Mouse (Mus musculus) heart, embryonic 16.5 days (tissue): ENCODE results near the gene Gm49354. TPM values are rescaled to one million over a fixed set of nuclear protein-coding genes. Genes with fewer than 3 reads are reported as not detected.
A peak's percentile ranks its signal among the peaks of the same experiment; 100 is the strongest.
"Not testable (repeated sequence)": the region's sequence is repeated elsewhere in the genome, so short reads cannot be mapped to it uniquely, and the experiment has no call there.

Experiments
- ATAC-seq: fragments of 200-750 bp; cut with Nextera tagmentation; replicated peaks from 2 replicates; pipeline ENCODE4 v1.8.0; 2017; ENCODE audit warnings: moderate number of reproducible peaks; ENCODE audit not compliant: insufficient read depth, low FRiP score; ENCODE audit errors: extremely low read depth
- H3K27ac ChIP-seq: fragments of 300-500 bp; sonication (generic); 2 replicates; pipeline ENCODE4 v1.5.1; 2014; ENCODE audit warnings: mild to moderate bottlenecking, low read length, control low read depth, moderate library complexity
- H3K27me3 ChIP-seq: fragments of 300-500 bp; sonication (generic); 2 replicates; pipeline ENCODE4 v1.6.1; 2014; ENCODE audit warnings: low read length, mixed read lengths; ENCODE audit not compliant: control insufficient read depth, insufficient read depth
- H3K36me3 ChIP-seq: fragments of 300-500 bp; sonication (generic); 2 replicates; pipeline ENCODE4 v1.6.1; 2014; ENCODE audit not compliant: control insufficient read depth, insufficient read depth
- H3K4me1 ChIP-seq: fragments of 300-500 bp; sonication (generic); 2 replicates; pipeline ENCODE4 v1.6.1; 2014; ENCODE audit warnings: low read length, mixed read lengths; ENCODE audit not compliant: control insufficient read depth, insufficient read depth
- H3K4me2 ChIP-seq: fragments of 300-500 bp; sonication (generic); 2 replicates; pipeline ENCODE4 v1.6.1; 2014; ENCODE audit warnings: low read depth, mild to moderate bottlenecking, control low read depth, low read length
- H3K4me3 ChIP-seq: fragments of 300-500 bp; sonication (generic); 2 replicates; pipeline ENCODE4 v1.5.1; 2014; ENCODE audit warnings: mild to moderate bottlenecking, control low read depth, low read length
- H3K9ac ChIP-seq: fragments of 300-500 bp; sonication (generic); 2 replicates; pipeline ENCODE4 v1.6.1; 2014; ENCODE audit warnings: low read length, control low read depth
- H3K9me3 ChIP-seq: fragments of 300-500 bp; sonication (generic); replicated peaks from 2 replicates; pipeline ENCODE4 v1.6.1; 2016; ENCODE audit warnings: low read length; ENCODE audit not compliant: control insufficient read depth
- WGBS: fragments of 180-500 bp; shearing (Covaris S2); extraction: QIAGEN DNeasy Blood & Tissue Kit; methylation state at CpG from one replicate; pipeline ENCODE4 v1.1.7; 2014; 5-methylcytosine and 5-hydroxymethylcytosine counted together
- polyA plus RNA-seq: library from polyadenylated mRNA; unstranded; fragments of >200 nt; fragmentation: Nextera tagmentation; extraction: Ambion mirVana; gene quantifications from 2 replicates; pipeline ENCODE4 v1.2.1, GENCODE M21; 2015

Gm49354 gene
- polyA plus RNA-seq, 1 experiment from 2014 or later = not detected

- Histone ChIP-seq H3K27me3 (no peaks in the 10 kb centered on the region), H3K4me2 (no peak overlapping the region), H3K27ac (no peak overlapping the region), H3K36me3 (no peaks in the 10 kb centered on the region), H3K9me3 (no peaks in the 10 kb centered on the region), H3K4me3 (no peak overlapping the region), H3K4me1 (peaks cover 1% of the 10 kb centered on the region), H3K9ac (no peak overlapping the region)
- no peak for ATAC-seq
- 59% methylated on average over 6 of the region's 6 CpGs for WGBS
These were observed 35.9 kb downstream of the Gm49354 start for GRCm38 (mm10) chr13:59746164-59746563.

- no peak overlapping the region for H3K27ac ChIP-seq
- no peaks in the 10 kb centered on the region for H3K9me3 ChIP-seq
- ATAC-seq = no peak
- 70% methylated on average over 6 of the region's 6 CpGs for WGBS
- no peaks in the 10 kb centered on the region for H3K27me3 ChIP-seq
- no peaks in the 10 kb centered on the region for H3K36me3 ChIP-seq
- no peak overlapping the region for H3K4me3 ChIP-seq
- H3K9ac ChIP-seq = no peak overlapping the region
- H3K4me1 ChIP-seq = peaks cover 5% of the 10 kb centered on the region
- H3K4me2 ChIP-seq = no peak overlapping the region
These were observed 36.6 kb downstream of the Gm49354 start for GRCm38 (mm10) chr13:59745462-59745861.

- Histone ChIP-seq H3K4me2 (no peak overlapping the region), H3K4me3 (no peak overlapping the region), H3K27me3 (no peaks in the 10 kb centered on the region), H3K9me3 (no peaks in the 10 kb centered on the region), H3K36me3 (no peaks in the 10 kb centered on the region), H3K4me1 (peaks cover 5% of the 10 kb centered on the region), H3K27ac (no peak overlapping the region), H3K9ac (no peak overlapping the region)
- WGBS = 69% methylated on average over 10 of the region's 10 CpGs
- no peak for ATAC-seq
These were observed 40.3 kb downstream of the Gm49354 start for GRCm38 (mm10) chr13:59741697-59742096.

GRCm38 (mm10) chr13:59741096-59741495 is 40.9 kb downstream of the Gm49354 start:
- Histone ChIP-seq H3K4me2 (peak overlapping the region; percentile 24; the same call in 1 of the 2 replicates), H3K36me3 (no peaks in the 10 kb centered on the region), H3K9ac (no peak overlapping the region), H3K4me1 (peaks cover 5% of the 10 kb centered on the region), H3K4me3 (no peak overlapping the region), H3K27me3 (no peaks in the 10 kb centered on the region), H3K9me3 (no peaks in the 10 kb centered on the region), H3K27ac (no peak overlapping the region)
- ATAC-seq = no peak
- 41% methylated on average over 11 of the region's 11 CpGs for WGBS

GRCm38 (mm10) chr13:59739397-59739796 is 42.6 kb downstream of the Gm49354 start:
- 87% methylated on average over 4 of the region's 4 CpGs for WGBS
- Histone ChIP-seq H3K27me3 (no peaks in the 10 kb centered on the region), H3K36me3 (no peaks in the 10 kb centered on the region), H3K4me3 (no peak overlapping the region), H3K9me3 (no peaks in the 10 kb centered on the region), H3K27ac (no peak overlapping the region), H3K4me2 (no peak overlapping the region), H3K4me1 (peaks cover 5% of the 10 kb centered on the region), H3K9ac (no peak overlapping the region)
- no peak for ATAC-seq

GRCm38 (mm10) chr13:59738455-59738854 is 43.6 kb downstream of the Gm49354 start:
- 77% methylated on average over 2 of the region's 2 CpGs for WGBS
- no peaks in the 10 kb centered on the region for H3K27me3 ChIP-seq
- H3K36me3 ChIP-seq = no peaks in the 10 kb centered on the region
- H3K4me3 ChIP-seq = no peak overlapping the region
- H3K9me3 ChIP-seq = no peaks in the 10 kb centered on the region
- H3K4me2 ChIP-seq = no peak overlapping the region
- no peak overlapping the region for H3K27ac ChIP-seq
- H3K4me1 ChIP-seq = peaks cover 5% of the 10 kb centered on the region
- no peak overlapping the region for H3K9ac ChIP-seq
- no peak for ATAC-seq

GRCm38 (mm10) chr13:59735190-59735589 is 46.9 kb downstream of the Gm49354 start:
- Histone ChIP-seq H3K9me3 (no peaks in the 10 kb centered on the region), H3K27ac (no peak overlapping the region), H3K9ac (no peak overlapping the region), H3K4me1 (no peaks in the 10 kb centered on the region), H3K36me3 (no peaks in the 10 kb centered on the region), H3K4me3 (no peak overlapping the region), H3K4me2 (no peak overlapping the region), H3K27me3 (no peaks in the 10 kb centered on the region)
- 26% methylated on average over 3 of the region's 3 CpGs for WGBS
- ATAC-seq = no peak; the same call in 1 of the 2 replicates

- H3K27me3 ChIP-seq, H3K27ac ChIP-seq, H3K36me3 ChIP-seq, H3K9ac ChIP-seq, H3K4me1 ChIP-seq, H3K9me3 ChIP-seq, ATAC-seq, H3K4me2 ChIP-seq, H3K4me3 ChIP-seq: not testable (repeated sequence)
- WGBS = 29% methylated on average over 6 of the region's 6 CpGs
These were observed 47.7 kb downstream of the Gm49354 start for GRCm38 (mm10) chr13:59734347-59734746.

- H3K9me3 ChIP-seq = no peaks in the 10 kb centered on the region
- no peak overlapping the region for H3K4me2 ChIP-seq
- no peak overlapping the region for H3K27ac ChIP-seq
- H3K36me3 ChIP-seq = no peaks in the 10 kb centered on the region
- WGBS = 90% methylated on average over 2 of the region's 4 CpGs
- no peak overlapping the region for H3K9ac ChIP-seq
- no peaks in the 10 kb centered on the region for H3K4me1 ChIP-seq
- no peak for ATAC-seq
- no peaks in the 10 kb centered on the region for H3K27me3 ChIP-seq
- no peak overlapping the region for H3K4me3 ChIP-seq
These were observed 48.1 kb downstream of the Gm49354 start for GRCm38 (mm10) chr13:59733936-59734335.

GRCm38 (mm10) chr13:59731652-59732051 is 50.4 kb downstream of the Gm49354 start, which contains the start of gene Spata31d1d:
Spata31d1d (minus strand) TSS chr13:59731752.
- Histone ChIP-seq H3K9me3 (no peaks in the 10 kb centered on the region), H3K27me3 (no peaks in the 10 kb centered on the region), H3K4me1 (peaks cover 3% of the 10 kb centered on the region), H3K36me3 (no peaks in the 10 kb centered on the region), H3K4me2 (no peak within 1 kb of the TSS), H3K4me3 (no peak within 1 kb of the TSS), H3K9ac (no peak within 1 kb of the TSS), H3K27ac (no peak within 1 kb of the TSS)
- no peak for ATAC-seq
- 37% methylated on average over 6 of the region's 7 CpGs for WGBS
